Comparison of ENCODE assay signal across 9 mouse cellular contexts in the genomic region with DNA sequence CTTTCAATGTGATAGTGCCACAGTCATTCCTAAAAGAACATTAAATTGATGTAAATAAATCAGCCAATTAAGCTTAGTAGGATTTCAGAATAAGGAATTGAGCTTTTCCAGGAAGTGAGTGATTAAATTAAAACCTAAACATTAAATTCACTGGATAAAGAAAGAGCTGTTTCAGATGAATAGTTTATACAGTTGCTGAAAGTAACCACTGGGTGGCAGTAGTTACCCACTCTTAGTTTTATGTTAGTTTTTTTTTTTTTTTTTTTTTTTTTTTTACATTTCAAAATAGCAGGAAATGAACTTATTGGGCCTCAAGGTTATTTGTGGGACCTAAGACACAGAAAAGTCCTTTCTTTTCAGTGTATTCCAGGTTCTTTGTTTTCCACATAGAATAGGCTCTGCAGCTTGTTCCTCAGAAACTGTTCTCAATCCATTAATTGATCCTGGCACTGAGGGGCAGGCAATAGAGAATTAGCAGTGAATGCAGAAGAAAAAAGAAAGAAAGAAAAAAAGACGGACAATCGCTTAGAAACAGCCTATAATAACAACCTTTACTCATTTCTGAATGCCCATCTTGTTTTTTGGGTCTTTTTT.
A peak's percentile ranks its signal among the peaks of the same experiment; 100 is the strongest.
DNase-seq lines count a peak whose midpoint lies in the region; ATAC-seq and TF ChIP-seq lines count a peak whose summit lies in the region.
"Had no signal": no experiment of that assay in that cellular context is flagged by ENCODE, and none has a peak within 500 bp of the region (broad histone marks: within the 10 kb centered on the region; RNA-seq: fewer than 3 reads in every experiment).

No protein-coding gene starts in this region.

- H3K36me3 ChIP-seq in lung, embryonic 14.5 days (ENCODE audit: insufficient read depth), result no peaks in the 10 kb centered on the region
- H3K36me3 ChIP-seq: hindbrain, embryonic 15.5 days had no signal

- DNase-seq in gastrocnemius, adult 2 months, result no peak
- no peak for DNase-seq in gastrocnemius, postnatal 14 days
- DNase-seq in lung, embryonic 14.5 days, result peak; percentile 78
- DNase-seq in lung, adult 18-20 months, result no peak
- DNase-seq in Patski (ENCODE audit: low read depth, low spot score), result no peak
- peak; percentile 18 for DNase-seq in mesoderm, embryonic 11.5 days (ENCODE audit: low read depth, low spot score)
- no peak for DNase-seq in kidney, postnatal 25 days
- DNase-seq in layer of hippocampus, postnatal 10 days (ENCODE audit: low spot score in 2 of 2), result no peak

- intact Hi-C loops in gastrocnemius, adult 2 months (cut with DNase I), result loop anchor here (1.0 kb wide), 1 partner anchor 147 kb away; no protein-coding TSS in a partner anchor
- intact Hi-C loops in gastrocnemius, postnatal 14 days (cut with DNase I; ENCODE audit: low total_unique reads), result no loop called here

- H3K4me2 ChIP-seq in lung, embryonic 14.5 days, result no peak overlapping the region
- H3K4me2 ChIP-seq: hindbrain, embryonic 15.5 days had no signal

- no peak overlapping the region for H3K27ac ChIP-seq in gastrocnemius, adult 2 months
- no peak overlapping the region for H3K27ac ChIP-seq in lung, embryonic 14.5 days (ENCODE audit: low read depth)
- H3K27ac ChIP-seq: hindbrain, embryonic 15.5 days had no signal

- H3K27me3 ChIP-seq in lung, embryonic 14.5 days (ENCODE audit: insufficient read depth, low read length), result no peaks in the 10 kb centered on the region
- peaks cover 9% of the 10 kb centered on the region for H3K27me3 ChIP-seq in Patski
- H3K27me3 ChIP-seq: hindbrain, embryonic 15.5 days had no signal

- no peak overlapping the region for H3K9ac ChIP-seq in lung, embryonic 14.5 days
- H3K9ac ChIP-seq: hindbrain, embryonic 15.5 days had no signal

- TF ChIP-seq CTCF in gastrocnemius, adult 2 months (IDR thresholded peaks at IDR 0.05), result peak; percentile 52
- peak; percentile 56 for TF ChIP-seq CTCF in lung, embryonic 14.5 days (IDR thresholded peaks at IDR 0.05; ENCODE audit: low read depth)
- TF ChIP-seq CTCF in Patski (IDR thresholded peaks at IDR 0.05), result peak; percentile 14

- in situ Hi-C loops in Patski (cut with MboI; ENCODE audit: low pct_unique_long_range_greater_than_20kb), result no loop called here

- ATAC-seq in lung, embryonic 14.5 days (ENCODE audit: insufficient read depth), result no peak
- ATAC-seq in Patski, result no peak

- WGBS in lung, embryonic 14.5 days, result 42% methylated on average over 2 of the region's 2 CpGs

- H3K4me1 ChIP-seq in lung, embryonic 14.5 days (ENCODE audit: insufficient read depth), result no peaks in the 10 kb centered on the region

- H3K4me3 ChIP-seq in gastrocnemius, adult 2 months, result no peak overlapping the region
- no peak overlapping the region for H3K4me3 ChIP-seq in lung, embryonic 14.5 days (ENCODE audit: low read depth, low read length)
- H3K4me3 ChIP-seq: hindbrain, embryonic 15.5 days had no signal

- POLR2A ChIA-PET in Patski (lab: Charles Lee), result no interaction called here

- no peaks in the 10 kb centered on the region for H3K9me3 ChIP-seq in lung, embryonic 14.5 days (ENCODE audit: low read depth, low read length)
- H3K9me3 ChIP-seq: hindbrain, embryonic 15.5 days had no signal

- CTCF ChIA-PET in Patski (lab: Charles Lee), result interaction anchor here (0.7 to 2.0 kb wide), 2 partner anchors 14 to 28 kb away, joined by 3 to 6 read pairs; no protein-coding TSS in a partner anchor

Comparison
In these comparisons a context has a peak if more than half of its experiments do, and no peak if none do; other contexts are left out.
1. DNase-seq: peak in lung, embryonic 14.5 days (single experiment) and mesoderm, embryonic 11.5 days (single experiment); none in gastrocnemius, adult 2 months (single experiment), gastrocnemius, postnatal 14 days (single experiment), lung, adult 18-20 months (0 of 2), Patski (single experiment), kidney, postnatal 25 days (0 of 2) and layer of hippocampus, postnatal 10 days (0 of 2).
2. Peak in every context shown above with its lines, with median percentiles within 50 percentile points of each other: CTCF ChIP-seq.